Mouse (Mus musculus) heart, embryonic 14.5 days (tissue): ENCODE measurements around the gene Clstn1. TPM values are rescaled to one million over a fixed set of nuclear protein-coding genes. Genes with fewer than 3 reads are reported as not detected.

ENCODE experiments used
- ATAC-seq: fragments of 200-750 bp; cut with Nextera tagmentation; 2 replicates; pipeline ENCODE4 v1.8.0; 2017; ENCODE audit warnings: low read depth, moderate TSS enrichment; ENCODE audit not compliant: insufficient number of reproducible peaks, insufficient read depth, low FRiP score
- H3K27ac ChIP-seq, 2 experiments: fragments of 200-500 bp in 1 of 2; fragments of 300-500 bp in 1 of 2; sonication (generic) in 1 of 2; replicated peaks in 1 of 2; 2 replicates each; pipeline ENCODE4 v1.5.1; 2012 to 2014; ENCODE audit warnings: low read depth in 2 of 2, low read length in 2 of 2, control low read depth in 1 of 2, mild to moderate bottlenecking in 1 of 2, mixed read lengths in 1 of 2; ENCODE audit not compliant: control insufficient read depth in 1 of 2, insufficient read depth in 1 of 2
- H3K27me3 ChIP-seq: fragments of 300-500 bp; sonication (generic); 2 replicates; pipeline ENCODE4 v1.6.1; 2014; ENCODE audit warnings: mild to moderate bottlenecking, low read length, control low read depth; ENCODE audit not compliant: control insufficient read depth, insufficient read depth
- H3K36me3 ChIP-seq: fragments of 300-500 bp; sonication (generic); 2 replicates; pipeline ENCODE4 v1.6.1; 2014; ENCODE audit warnings: mild to moderate bottlenecking, control low read depth, low read length, mixed read lengths; ENCODE audit not compliant: control insufficient read depth, insufficient read depth
- H3K4me1 ChIP-seq, 2 experiments: fragments of 200-500 bp in 1 of 2; fragments of 300-500 bp in 1 of 2; sonication (generic) in 1 of 2; 2 replicates each; pipeline ENCODE4 v1.6.1; 2012 to 2014; ENCODE audit warnings: low read length in 2 of 2, control low read depth in 1 of 2, mixed read lengths in 1 of 2; ENCODE audit not compliant: control insufficient read depth in 2 of 2, insufficient read depth in 2 of 2
- H3K4me2 ChIP-seq: fragments of 300-500 bp; sonication (generic); 2 replicates; pipeline ENCODE4 v1.6.1; 2014; ENCODE audit warnings: mild to moderate bottlenecking, low read length
- H3K4me3 ChIP-seq, 2 experiments: fragments of 200-500 bp in 1 of 2; fragments of 300-500 bp in 1 of 2; sonication (generic) in 1 of 2; 2 replicates each; pipeline ENCODE4 v1.5.1; 2012 to 2014; ENCODE audit warnings: low read length in 2 of 2, mild to moderate bottlenecking in 2 of 2, control low read depth in 1 of 2, low read depth in 1 of 2, moderate library complexity in 1 of 2; ENCODE audit not compliant: control insufficient read depth in 1 of 2, insufficient read depth in 1 of 2
- H3K9ac ChIP-seq: fragments of 300-500 bp; sonication (generic); 2 replicates; pipeline ENCODE4 v1.6.1; 2014; ENCODE audit warnings: mild to moderate bottlenecking, low read length
- H3K9me3 ChIP-seq: fragments of 300-500 bp; sonication (generic); 2 replicates; pipeline ENCODE4 v1.6.1; 2016; ENCODE audit warnings: low read length, control low read depth; ENCODE audit not compliant: control insufficient read depth
- WGBS: fragments of 180-500 bp; shearing (Covaris S2); extraction: QIAGEN DNeasy Blood & Tissue Kit; methylation state at CpG from one replicate; pipeline ENCODE4 v1.1.7; 2014; 5-methylcytosine and 5-hydroxymethylcytosine counted together
- polyA plus RNA-seq: library from polyadenylated mRNA; unstranded; fragments of >200 nt; fragmentation: Nextera tagmentation; extraction: Ambion mirVana; gene quantifications from 2 replicates; pipeline ENCODE4 v1.2.1, GENCODE M21; 2014

Clstn1 gene
- polyA plus RNA-seq, 1 experiment from 2014 or later, result 18.5 TPM

DNA sequence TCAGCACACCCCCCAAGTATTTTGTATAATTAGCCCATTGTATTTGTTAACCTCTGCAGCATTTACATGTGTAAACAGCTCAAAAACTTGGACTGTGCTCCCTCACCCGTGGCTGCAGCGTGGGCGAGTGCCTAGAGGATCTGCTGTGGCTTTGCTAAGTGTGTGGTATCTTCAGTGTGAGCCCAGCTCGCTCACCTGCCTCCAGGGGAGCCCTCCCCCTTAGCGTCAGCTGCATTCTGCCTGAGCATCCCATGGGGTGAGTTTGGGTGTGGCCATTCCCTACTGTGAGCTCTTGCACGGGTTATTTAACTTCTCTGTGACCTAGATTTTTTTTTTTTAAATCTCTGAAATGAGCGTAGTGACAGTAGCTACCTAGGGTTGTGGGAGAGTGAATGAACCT is 16.0 kb downstream of the Clstn1 start:
- Histone ChIP-seq H3K27me3 (0 out of 2 replicates have a peak, but pooled peaks cover 17% of the 10 kb centered on the region), H3K9ac (no peak overlapping the region), H3K36me3 (no peaks in the 10 kb centered on the region), H3K4me2 (no peak overlapping the region), H3K4me1 (peaks cover 14 to 18% of the 10 kb centered on the region in 2 experiments; a peak in 3 of 4 replicates), H3K27ac (no peak overlapping the region), H3K9me3 (no peaks in the 10 kb centered on the region), H3K4me3 (no peak overlapping the region)
- 69% methylated on average over 7 of the region's 7 CpGs for WGBS
- ATAC-seq, result no peak

DNA sequence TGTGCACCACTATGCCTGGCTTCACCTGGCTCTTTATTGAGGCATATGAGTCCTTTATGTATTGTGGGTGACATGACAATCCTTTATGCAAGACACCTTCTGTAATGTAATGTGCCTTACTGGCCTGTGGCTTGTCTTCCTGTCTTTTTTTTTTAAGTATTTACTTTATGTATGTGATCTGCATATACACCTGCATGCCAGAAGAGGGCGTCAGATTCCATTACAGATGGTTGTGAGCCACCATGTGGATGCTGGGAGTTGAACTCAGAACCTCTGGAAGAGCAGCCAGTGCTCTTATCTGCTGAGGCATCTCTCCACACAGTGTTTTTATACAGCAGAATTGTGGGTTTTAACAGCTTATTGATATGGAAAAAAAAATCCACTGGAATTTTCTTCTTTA is 17.6 kb downstream of the Clstn1 start:
- Histone ChIP-seq H3K9me3 (no peaks in the 10 kb centered on the region), H3K4me2 (no peak overlapping the region), H3K27me3 (0 out of 2 replicates have a peak, but pooled peaks cover 17% of the 10 kb centered on the region), H3K27ac (no peak overlapping the region), H3K4me1 (peaks cover 18 to 23% of the 10 kb centered on the region in 2 experiments; a peak in 3 of 4 replicates), H3K36me3 (no peaks in the 10 kb centered on the region), H3K4me3 (no peak overlapping the region), H3K9ac (no peak overlapping the region)
- no peak for ATAC-seq
- WGBS, result 47% methylated on average over 1 of the region's 1 CpGs

DNA sequence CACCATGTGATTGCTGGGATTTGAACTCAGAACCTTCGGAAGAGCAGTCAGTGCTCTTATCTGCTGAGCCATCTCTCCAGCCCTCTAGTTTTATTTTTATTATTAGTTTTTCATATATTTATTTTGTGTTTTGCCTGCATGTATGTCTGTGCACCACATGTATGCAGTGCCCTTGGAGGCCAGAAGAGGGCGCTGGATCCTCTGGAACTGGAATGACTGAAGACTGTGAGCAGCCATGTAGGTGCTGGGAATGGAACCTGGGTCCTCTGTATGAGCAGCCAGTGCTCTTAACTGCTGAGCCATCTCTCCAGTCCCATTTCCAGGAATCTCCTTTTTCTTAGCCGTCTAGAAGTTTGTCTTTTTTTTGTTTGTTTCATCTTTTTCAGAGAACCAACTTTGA is 18.2 kb downstream of the Clstn1 start:
- Histone ChIP-seq H3K9ac (no peak overlapping the region), H3K4me1 (peaks cover 22 to 23% of the 10 kb centered on the region in 2 experiments; a peak in 3 of 4 replicates), H3K4me3 (no peak overlapping the region), H3K27me3 (0 out of 2 replicates have a peak, but pooled peaks cover 17% of the 10 kb centered on the region), H3K9me3 (no peaks in the 10 kb centered on the region), H3K4me2 (no peak overlapping the region), H3K36me3 (no peaks in the 10 kb centered on the region), H3K27ac (no peak overlapping the region)
- WGBS, result 74% methylated on average over 3 of the region's 3 CpGs
- ATAC-seq, result no peak

DNA sequence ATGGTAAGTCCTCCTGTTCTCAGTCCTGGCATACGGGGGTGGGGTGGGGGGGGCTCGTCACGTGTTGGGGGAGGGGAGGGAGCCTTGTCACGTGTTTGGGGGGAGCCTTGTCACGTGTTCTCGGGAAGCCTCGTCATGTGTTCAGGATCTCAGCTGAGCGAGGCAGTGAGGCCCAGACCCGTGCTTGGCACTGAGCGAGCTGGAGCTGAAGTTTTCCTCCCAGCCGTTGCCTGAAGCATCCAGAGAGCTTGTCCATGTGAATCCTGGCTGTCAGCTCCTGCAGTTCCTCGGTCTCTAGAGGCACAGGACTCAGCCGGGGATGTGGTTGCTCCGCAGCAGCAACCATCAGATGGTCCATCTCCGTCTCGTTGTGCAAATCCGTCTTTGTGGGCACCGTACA is 19.8 kb downstream of the Clstn1 start:
- H3K4me3 ChIP-seq, result no peak overlapping the region
- H3K9ac ChIP-seq, result no peak overlapping the region
- no peak overlapping the region for H3K4me2 ChIP-seq
- peaks cover 18 to 21% of the 10 kb centered on the region in 2 experiments; a peak in 3 of 4 replicates for H3K4me1 ChIP-seq
- WGBS, result 65% methylated on average over 18 of the region's 18 CpGs
- ATAC-seq, result no peak
- no peaks in the 10 kb centered on the region for H3K9me3 ChIP-seq
- H3K27me3 ChIP-seq, result 0 out of 2 replicates have a peak, but pooled peaks cover 17% of the 10 kb centered on the region
- H3K27ac ChIP-seq, result no peak overlapping the region
- no peaks in the 10 kb centered on the region for H3K36me3 ChIP-seq

DNA sequence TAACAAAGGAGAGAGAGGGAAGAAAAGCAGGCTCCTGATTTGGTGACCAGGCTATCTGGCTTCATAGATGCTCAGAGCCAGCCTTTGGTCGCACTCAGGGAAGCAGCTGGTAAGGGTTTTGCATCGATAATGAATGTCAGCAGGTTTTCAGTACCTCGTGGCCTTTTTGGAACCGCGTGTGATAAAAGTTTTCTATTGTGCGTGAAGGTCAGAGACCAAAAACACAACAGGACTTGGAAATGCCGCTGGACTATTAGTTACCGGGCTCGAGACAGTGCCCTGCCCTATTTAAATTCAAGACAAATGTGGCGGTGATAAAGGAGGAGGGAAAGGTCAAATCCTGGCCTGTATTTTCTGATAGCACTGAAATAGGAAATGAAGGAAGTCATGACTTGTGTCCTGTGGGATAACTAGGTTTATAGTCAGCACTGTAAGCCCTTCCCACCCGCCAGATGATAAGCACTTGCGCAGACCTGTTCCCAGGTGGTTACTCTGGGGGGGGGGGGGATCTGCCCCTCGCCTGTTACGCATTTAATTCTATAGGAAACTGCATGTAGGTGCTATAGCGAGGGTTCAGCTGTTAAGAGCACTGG is 20.6 kb downstream of the Clstn1 start:
- ATAC-seq, result no peak
- Histone ChIP-seq H3K9me3 (no peaks in the 10 kb centered on the region), H3K27ac (no peak overlapping the region), H3K4me1 (peaks cover 11 to 15% of the 10 kb centered on the region in 2 experiments; a peak in 3 of 4 replicates), H3K9ac (no peak overlapping the region), H3K4me3 (no peak overlapping the region), H3K36me3 (no peaks in the 10 kb centered on the region), H3K27me3 (0 out of 2 replicates have a peak, but pooled peaks cover 17% of the 10 kb centered on the region), H3K4me2 (no peak overlapping the region; the same call in 1 of the 2 replicates)
- WGBS, result 49% methylated on average over 15 of the region's 15 CpGs

DNA sequence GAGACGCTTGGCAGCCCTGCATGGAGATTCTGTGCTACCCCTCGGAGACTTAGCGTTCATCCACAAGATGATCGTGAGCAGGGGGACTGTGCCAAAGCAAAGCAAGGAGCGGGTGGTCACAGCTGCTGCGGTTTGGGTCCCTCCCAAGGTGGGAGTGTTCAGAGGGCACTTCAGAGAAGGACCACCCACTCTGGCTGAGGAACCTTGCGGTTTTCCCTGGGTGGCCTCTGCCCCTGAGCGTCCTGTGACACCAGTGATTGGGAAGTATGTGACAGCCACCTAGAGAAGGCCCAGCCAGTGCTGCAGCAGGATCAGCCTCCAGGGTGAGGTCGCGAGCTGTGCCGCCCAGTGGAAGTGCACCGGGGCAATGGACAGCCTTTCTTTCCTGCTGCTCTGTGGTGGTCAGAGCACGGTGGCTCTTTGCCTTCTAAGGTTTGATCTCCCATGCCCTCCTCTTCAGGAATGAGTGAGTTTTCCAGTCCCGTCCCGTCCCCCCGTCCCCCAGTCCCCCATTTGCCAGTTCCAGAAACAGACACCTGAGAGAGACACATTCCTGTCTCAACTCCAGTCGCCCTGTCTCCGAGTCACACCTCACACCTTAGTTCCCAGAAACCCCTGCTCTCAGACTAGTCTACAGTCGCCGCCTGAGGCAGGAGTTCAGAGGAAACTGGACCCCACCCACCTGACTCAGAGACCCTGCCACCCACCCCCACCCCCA is 21.5 kb downstream of the Clstn1 start:
- Histone ChIP-seq H3K4me1 (peaks cover 10 to 14% of the 10 kb centered on the region in 2 experiments; a peak in 3 of 4 replicates), H3K27me3 (0 out of 2 replicates have a peak, but pooled peaks cover 16% of the 10 kb centered on the region), H3K4me3 (no peak overlapping the region), H3K27ac (no peak overlapping the region), H3K9ac (no peak overlapping the region), H3K9me3 (no peaks in the 10 kb centered on the region), H3K36me3 (no peaks in the 10 kb centered on the region), H3K4me2 (no peak overlapping the region)
- no peak; the same call in 1 of the 2 replicates for ATAC-seq
- WGBS, result 46% methylated on average over 20 of the region's 20 CpGs

DNA sequence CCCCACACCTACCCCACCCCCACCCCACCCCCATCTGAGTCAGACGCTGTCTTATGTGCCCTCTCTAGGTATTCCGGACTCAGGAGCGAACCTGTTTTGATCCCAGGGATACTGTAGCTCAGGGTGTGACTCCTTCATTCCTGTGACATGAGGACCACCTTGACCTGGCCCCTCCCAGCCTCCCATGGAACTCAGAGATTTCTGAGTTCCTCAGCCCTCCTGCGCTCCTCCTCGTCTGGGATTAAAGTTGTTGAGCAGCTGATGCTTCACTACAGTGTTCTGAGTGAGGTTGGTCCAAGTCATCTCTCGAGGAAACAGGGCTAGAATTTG is 22.0 kb downstream of the Clstn1 start:
- Histone ChIP-seq H3K27ac (no peak overlapping the region), H3K36me3 (no peaks in the 10 kb centered on the region), H3K4me3 (no peak overlapping the region), H3K27me3 (0 out of 2 replicates have a peak, but pooled peaks cover 11% of the 10 kb centered on the region), H3K4me2 (no peak overlapping the region), H3K4me1 (peaks cover 10 to 14% of the 10 kb centered on the region in 2 experiments; a peak in 3 of 4 replicates), H3K9me3 (no peaks in the 10 kb centered on the region), H3K9ac (no peak overlapping the region)
- WGBS, result 78% methylated on average over 6 of the region's 6 CpGs
- no peak for ATAC-seq
